Mouse (Mus musculus) small intestine, adult 2 months (tissue): ENCODE data around the gene Nckap1l. TPM values are rescaled to one million over a fixed set of nuclear protein-coding genes. Genes with fewer than 3 reads are reported as not detected.

Experiments used
- H3K27ac ChIP-seq: fragments of 200-500 bp; 2 replicates; pipeline ENCODE4 v1.5.1; 2012; ENCODE audit warnings: low read depth, low read length, control low read depth, inconsistent platforms; ENCODE audit not compliant: insufficient read depth
- H3K27me3 ChIP-seq: fragments of 200-500 bp; 2 replicates; pipeline ENCODE4 v1.6.1; 2012; ENCODE audit warnings: mild to moderate bottlenecking, moderate library complexity, low read length, inconsistent platforms; ENCODE audit not compliant: control insufficient read depth, insufficient read depth
- H3K36me3 ChIP-seq: fragments of 200-500 bp; 2 replicates; pipeline ENCODE4 v1.6.1; 2012; ENCODE audit warnings: mild to moderate bottlenecking, low read length, control low read depth, inconsistent platforms; ENCODE audit not compliant: control insufficient read depth, insufficient read depth
- H3K4me1 ChIP-seq: fragments of 200-500 bp; 2 replicates; pipeline ENCODE4 v1.6.1; 2012; ENCODE audit warnings: low read length, inconsistent platforms, mixed read lengths; ENCODE audit not compliant: control insufficient read depth, insufficient read depth, insufficient read length
- H3K4me3 ChIP-seq: fragments of 200-500 bp; 2 replicates; pipeline ENCODE4 v1.5.1; 2012; ENCODE audit warnings: low read depth, mild to moderate bottlenecking, control low read depth, inconsistent platforms, low read length, moderate library complexity
- CTCF ChIP-seq: fragments of 200-500 bp; IDR thresholded peaks from 2 replicates; pipeline ENCODE4 v1.5.1; 2012; ENCODE audit warnings: low read depth, mild to moderate bottlenecking, control low read depth, inconsistent platforms, low read length, moderate library complexity, mixed read lengths; ENCODE audit not compliant: insufficient replicate concordance, insufficient read length; ENCODE audit errors: extremely low read depth
- POLR2A ChIP-seq: fragments of 200-500 bp; IDR thresholded peaks from 2 replicates; pipeline ENCODE4 v1.6.1; 2012; ENCODE audit warnings: low read depth, mild to moderate bottlenecking, control low read depth, inconsistent platforms, low read length, moderate library complexity
- WGBS: fragments of 180-500 bp; shearing (Covaris S2); methylation state at CpG from one replicate; pipeline ENCODE4 v1.1.7; 2018; 5-methylcytosine and 5-hydroxymethylcytosine counted together
- polyA plus RNA-seq: library from polyadenylated mRNA; depleted of rRNA; stranded (reverse); fragments of >200 nt; gene quantifications from 2 replicates; pipeline ENCODE4 v1.2.3, GENCODE M21; 2012

Nckap1l gene
- polyA plus RNA-seq, 1 experiment, result 5.9 TPM

DNA sequence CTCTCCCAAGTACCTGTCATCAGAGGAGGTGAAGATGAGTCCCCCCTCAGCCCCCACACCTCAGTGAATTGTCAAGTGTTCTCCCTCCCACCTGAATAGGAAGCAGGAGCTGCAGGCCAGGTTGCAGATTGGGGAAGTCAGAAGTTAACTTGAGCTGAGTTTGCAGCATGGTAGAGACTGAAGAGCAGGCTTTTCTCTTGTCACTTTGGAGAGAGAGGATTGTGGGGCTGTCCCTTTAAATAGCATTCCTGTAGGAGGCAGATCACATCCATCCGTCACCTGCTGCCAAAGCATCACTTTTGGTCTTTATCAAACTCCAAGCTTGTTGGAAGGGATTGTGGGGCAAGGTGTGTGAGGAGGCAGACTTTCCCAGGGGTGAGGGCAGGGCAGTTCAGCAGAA, 47.1 kb downstream of the Nckap1l start:
- Histone ChIP-seq H3K36me3 (no peaks in the 10 kb centered on the region), H3K27me3 (no peaks in the 10 kb centered on the region), H3K27ac (no peak overlapping the region), H3K4me3 (no peak overlapping the region), H3K4me1 (peaks cover 2% of the 10 kb centered on the region; the same call in 1 of the 2 replicates)
- 59% methylated on average over 1 of the region's 1 CpGs for WGBS
- TF ChIP-seq POLR2A (no peak), CTCF (no peak)

DNA sequence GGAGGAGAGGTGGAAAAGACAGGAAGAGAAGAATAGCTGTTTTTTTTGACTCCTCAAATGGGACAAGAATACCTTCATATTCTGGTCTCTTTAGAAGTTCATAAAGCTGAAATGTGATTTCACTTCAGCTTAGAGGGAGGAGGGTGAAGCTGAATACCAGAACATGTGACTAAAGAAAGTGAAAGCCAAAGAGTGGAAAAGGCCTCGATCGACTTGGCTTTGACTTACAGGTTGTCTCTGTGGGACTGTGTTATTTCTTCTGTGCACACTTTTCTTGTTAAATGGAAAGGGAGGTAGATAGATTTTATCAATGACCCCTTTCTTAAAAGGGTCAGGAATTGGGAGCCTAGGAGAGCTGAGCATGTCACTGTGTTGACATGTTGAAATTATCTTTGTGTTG, 47.6 kb downstream of the Nckap1l start:
- 5% methylated on average over 2 of the region's 2 CpGs for WGBS
- no peak for TF ChIP-seq CTCF
- TF ChIP-seq POLR2A, result no peak

GRCm38 (mm10) chr15:103502435-103503250, 49.0 kb downstream of the Nckap1l start, which contains the start of gene Pde1b:
Gene Pde1b (plus strand): TSS chr15:103503034.
- H3K36me3 ChIP-seq, result no peaks in the 10 kb centered on the region
- H3K4me1 ChIP-seq, result peaks cover 2% of the 10 kb centered on the region; the same call in 1 of the 2 replicates
- no peak for TF ChIP-seq CTCF
- no peak for TF ChIP-seq POLR2A
- H3K27ac ChIP-seq, result no peak within 1 kb of the TSS
- H3K4me3 ChIP-seq, result peak within 1 kb of the TSS; percentile 67
- H3K27me3 ChIP-seq, result no peaks in the 10 kb centered on the region
- 7% methylated on average over 61 of the region's 63 CpGs for WGBS

More for the DNA sequence above, 47.6 kb downstream of the Nckap1l start:
- Histone ChIP-seq H3K36me3 (no peaks in the 10 kb centered on the region), H3K27ac (no peak overlapping the region), H3K27me3 (no peaks in the 10 kb centered on the region), H3K4me1 (peaks cover 2% of the 10 kb centered on the region; the same call in 1 of the 2 replicates), H3K4me3 (no peak overlapping the region)

GRCm38 (mm10) chr15:103503251-103503600, 49.6 kb downstream of the Nckap1l start:
- no peaks in the 10 kb centered on the region for H3K27me3 ChIP-seq
- WGBS, result 3% methylated on average over 15 of the region's 15 CpGs
- TF ChIP-seq POLR2A (no peak), CTCF (no peak)
- no peaks in the 10 kb centered on the region for H3K36me3 ChIP-seq
- H3K4me3 ChIP-seq, result peak overlapping the region; percentile 67
- H3K27ac ChIP-seq, result no peak overlapping the region
- peaks cover 2% of the 10 kb centered on the region; the same call in 1 of the 2 replicates for H3K4me1 ChIP-seq

GRCm38 (mm10) chr15:103503660-103504059, 50.1 kb downstream of the Nckap1l start:
- Histone ChIP-seq H3K4me1 (peaks cover 2% of the 10 kb centered on the region; the same call in 1 of the 2 replicates), H3K36me3 (no peaks in the 10 kb centered on the region), H3K27ac (no peak overlapping the region), H3K4me3 (no peak overlapping the region), H3K27me3 (no peaks in the 10 kb centered on the region)
- WGBS, result 60% methylated on average over 12 of the region's 12 CpGs
- no peak for TF ChIP-seq CTCF
- TF ChIP-seq POLR2A, result no peak

DNA sequence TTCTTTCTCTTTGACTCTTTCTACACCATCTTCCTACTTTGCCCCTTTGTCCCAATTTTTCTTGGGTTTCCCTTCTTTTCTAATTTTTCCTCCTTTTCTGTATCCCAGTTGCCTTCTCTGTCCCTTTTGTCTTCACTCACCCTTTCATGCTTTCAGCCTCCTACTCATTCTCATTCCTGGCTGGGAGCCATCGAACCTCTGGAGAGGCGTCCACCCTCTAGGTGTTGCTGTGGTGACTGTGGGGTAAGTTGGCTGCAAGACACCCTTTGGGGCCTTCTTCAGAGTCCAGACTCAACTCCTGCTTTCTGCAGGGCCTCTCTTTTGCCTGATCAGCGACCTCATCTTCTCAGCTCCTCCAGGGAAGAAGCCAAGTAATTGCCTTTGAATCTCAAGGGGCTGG, 55.7 kb downstream of the Nckap1l start:
- H3K4me3 ChIP-seq, result no peak overlapping the region
- TF ChIP-seq CTCF (no peak), POLR2A (no peak)
- 73% methylated on average over 3 of the region's 3 CpGs for WGBS

DNA sequence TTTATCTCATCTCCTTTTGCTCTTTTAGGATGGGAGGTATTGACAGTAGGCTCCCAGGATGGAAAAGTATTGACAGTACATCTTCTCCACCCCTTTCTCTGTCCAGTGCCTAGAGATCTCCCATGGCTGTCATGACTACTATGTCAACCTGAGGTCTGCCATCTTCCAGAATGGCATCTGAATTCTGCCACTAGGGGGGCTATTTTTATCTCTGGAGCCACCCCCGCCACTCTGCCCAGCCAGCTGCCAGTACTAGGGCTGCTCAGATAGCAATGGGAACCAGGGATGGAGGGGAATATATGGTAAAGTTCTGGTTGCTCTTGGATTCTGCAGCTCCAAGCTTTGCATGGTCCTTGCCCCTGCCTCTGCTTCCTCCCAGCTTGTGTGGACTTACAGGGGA, 58.1 kb downstream of the Nckap1l start:
- no peak overlapping the region for H3K4me3 ChIP-seq
- H3K27ac ChIP-seq, result no peak overlapping the region
- no peaks in the 10 kb centered on the region for H3K27me3 ChIP-seq
- H3K4me1 ChIP-seq, result peaks cover 8% of the 10 kb centered on the region; the same call in 1 of the 2 replicates
- WGBS, result 70% methylated on average over 1 of the region's 1 CpGs
- no peaks in the 10 kb centered on the region for H3K36me3 ChIP-seq
- TF ChIP-seq CTCF, result no peak
- TF ChIP-seq POLR2A, result no peak

More for the DNA sequence above, 55.7 kb downstream of the Nckap1l start:
- Histone ChIP-seq H3K27ac (no peak overlapping the region), H3K36me3 (no peaks in the 10 kb centered on the region), H3K4me1 (no peaks in the 10 kb centered on the region), H3K27me3 (no peaks in the 10 kb centered on the region)

- Histone ChIP-seq H3K27me3 (no peaks in the 10 kb centered on the region), H3K27ac (peak overlapping the region; percentile 47; the same call in 1 of the 2 replicates), H3K4me1 (peaks cover 8% of the 10 kb centered on the region; the same call in 1 of the 2 replicates), H3K36me3 (no peaks in the 10 kb centered on the region), H3K4me3 (no peak overlapping the region)
- TF ChIP-seq CTCF (no peak), POLR2A (no peak)
- 11% methylated on average over 7 of the region's 7 CpGs for WGBS
These were observed 60.0 kb downstream of the Nckap1l start for GRCm38 (mm10) chr15:103513621-103514031.
